ENCODE assay signal across 8 mouse cellular contexts in genomic region chr7:100325482-100325881, GRCm38 (mm10). TPM values are rescaled to one million over a fixed set of nuclear protein-coding genes. Genes with fewer than 3 reads are reported as not detected.
DNase-seq lines count a peak whose midpoint lies in the region; ATAC-seq and TF ChIP-seq lines count a peak whose summit lies in the region.

No protein-coding gene starts in this region.

- no peak overlapping the region for H3K27ac ChIP-seq in heart, adult 2 months
- H3K27ac ChIP-seq in heart, embryonic 12.5 days (ENCODE audit: poor library complexity, severe bottlenecking) = no peak overlapping the region
- no peak overlapping the region for H3K27ac ChIP-seq in thymus, adult 2 months (ENCODE audit: control insufficient read depth, insufficient read depth, low read length)

- no peaks in the 10 kb centered on the region; the same call in 1 of the 2 replicates for H3K9me3 ChIP-seq in heart, embryonic 12.5 days (replicated peaks)

- no peaks in the 10 kb centered on the region for H3K79me2 ChIP-seq in heart, adult 2 months (replicated peaks; ENCODE audit: control insufficient read depth, insufficient read depth, low read length)

- WGBS in heart, adult 2 months = 78% methylated on average over 6 of the region's 6 CpGs
- WGBS in heart, embryonic 12.5 days = 79% methylated on average over 6 of the region's 6 CpGs
- WGBS in thymus, adult 2 months = 85% methylated on average over 6 of the region's 6 CpGs

- no peak for TF ChIP-seq EP300 in heart, adult 2 months (IDR thresholded peaks at IDR 0.05; ENCODE audit: insufficient read depth, low read depth, low read length)

- no peak overlapping the region for H3K9ac ChIP-seq in heart, adult 2 months (ENCODE audit: low read depth, low read length)
- H3K9ac ChIP-seq in heart, embryonic 12.5 days = no peak overlapping the region

- no peak overlapping the region for H3K4me2 ChIP-seq in heart, embryonic 12.5 days

- ATAC-seq in heart, embryonic 12.5 days (ENCODE audit: insufficient number of reproducible peaks, low FRiP score) = no peak

- no peak overlapping the region for H3K4me3 ChIP-seq in heart, adult 2 months
- no peak overlapping the region for H3K4me3 ChIP-seq in heart, embryonic 12.5 days
- no peak overlapping the region for H3K4me3 ChIP-seq in thymus, adult 2 months (ENCODE audit: control insufficient read depth, insufficient read depth, low read length)

- H3K36me3 ChIP-seq in heart, adult 2 months (ENCODE audit: control insufficient read depth, insufficient read depth, low read length) = no peaks in the 10 kb centered on the region
- peaks cover 54% of the 10 kb centered on the region for H3K36me3 ChIP-seq in heart, embryonic 12.5 days
- no peaks in the 10 kb centered on the region for H3K36me3 ChIP-seq in thymus, adult 2 months (ENCODE audit: control insufficient read depth, insufficient read depth, low read length)

- peak; percentile 79 for TF ChIP-seq CTCF in heart, adult 2 months (IDR thresholded peaks at IDR 0.05)
- peak; percentile 56; the same call in 1 of the 2 replicates for TF ChIP-seq CTCF in thymus, adult 2 months (IDR thresholded peaks at IDR 0.05; ENCODE audit: borderline replicate concordance, control insufficient read depth, extremely low read depth, insufficient read depth, low read length, poor library complexity)

- no peak for TF ChIP-seq POLR2A in heart, adult 2 months (IDR thresholded peaks at IDR 0.05; ENCODE audit: insufficient read depth, low read depth, low read length)
- no peak for TF ChIP-seq POLR2A in thymus, adult 2 months (IDR thresholded peaks at IDR 0.05; ENCODE audit: control insufficient read depth, extremely low read depth, insufficient read depth, low read length, poor library complexity)

- no peaks in the 10 kb centered on the region for H3K4me1 ChIP-seq in heart, adult 2 months (ENCODE audit: control insufficient read depth, insufficient read depth, low read length)
- H3K4me1 ChIP-seq in heart, embryonic 12.5 days (replicated peaks) = peaks cover 5% of the 10 kb centered on the region; the same call in 1 of the 2 replicates
- no peaks in the 10 kb centered on the region for H3K4me1 ChIP-seq in thymus, adult 2 months (replicated peaks; ENCODE audit: control insufficient read depth, insufficient read depth, low read length)

- DNase-seq in heart, adult 2 months = peak in 1 of 2 experiments; percentile 39
- peak; percentile 36 for DNase-seq in thymus, adult 2 months
- no peak for DNase-seq in thymus, adult 18-20 months
- DNase-seq in cerebellum, adult 9-11 months = peak; percentile 9
- peak; percentile 62 for DNase-seq in kidney, postnatal 10 days
- DNase-seq in lung, postnatal 25 days (ENCODE audit: low spot score) = peak; percentile 32
- DNase-seq in yolk sac, embryonic 10.5 days (ENCODE audit: low spot score) = no peak

- H3K27me3 ChIP-seq in heart, adult 2 months (ENCODE audit: control insufficient read depth, insufficient read depth, low read length) = no peaks in the 10 kb centered on the region
- no peaks in the 10 kb centered on the region for H3K27me3 ChIP-seq in heart, embryonic 12.5 days (replicated peaks)
- no peaks in the 10 kb centered on the region for H3K27me3 ChIP-seq in thymus, adult 2 months (ENCODE audit: control insufficient read depth, insufficient read depth, low read length)

- intact Hi-C loops in heart, adult 2 months (cut with DNase I) = no loop called here

RNA-seq across cellular contexts. Expression of gene P4ha3, which starts 40.2 kb away (rescaled TPM):
- total RNA-seq in heart, adult 2 months (2021) = under 1 TPM; 0.16 to 0.45 TPM
- polyA plus RNA-seq in heart, adult 2 months (2012; rRNA removed) = 0.33 and 0.38 TPM in 2 replicates
- 13.8 and 15.4 TPM in 2 replicates for polyA plus RNA-seq in heart, embryonic 12.5 days (2016; fragmentation: Nextera tagmentation; extraction: Ambion mirVana)
- polyA plus RNA-seq in thymus, adult 2 months (2012; rRNA removed) = 8.5 and 9.3 TPM in 2 replicates

RNA-seq across cellular contexts. Expression of gene C2cd3, which starts 46.6 kb away (rescaled TPM):
- 1 to 10 TPM; 7.0 to 8.4 TPM for total RNA-seq in heart, adult 2 months (2021)
- polyA plus RNA-seq in heart, adult 2 months (2012; rRNA removed) = 6.6 and 8.5 TPM in 2 replicates
- polyA plus RNA-seq in heart, embryonic 12.5 days (2016; fragmentation: Nextera tagmentation; extraction: Ambion mirVana) = 20.0 and 20.1 TPM in 2 replicates
- polyA plus RNA-seq in thymus, adult 2 months (2012; rRNA removed) = 52.2 and 59.4 TPM in 2 replicates

RNA-seq across cellular contexts. Expression of gene Ppme1, which starts 46.6 kb away (rescaled TPM):
- 10 to 100 TPM; 32.5 to 35.8 TPM for total RNA-seq in heart, adult 2 months (2021)
- polyA plus RNA-seq in heart, adult 2 months (2012; rRNA removed) = 80.7 and 118 TPM in 2 replicates
- polyA plus RNA-seq in heart, embryonic 12.5 days (2016; fragmentation: Nextera tagmentation; extraction: Ambion mirVana) = 52.5 and 55.6 TPM in 2 replicates
- polyA plus RNA-seq in thymus, adult 2 months (2012; rRNA removed) = 152 and 153 TPM in 2 replicates

Comparison
In these comparisons a context has a peak if more than half of its experiments do, and no peak if none do; other contexts are left out.
1. DNase-seq: peak in thymus, adult 2 months (single experiment), cerebellum, adult 9-11 months (single experiment), kidney, postnatal 10 days (single experiment) and lung, postnatal 25 days (single experiment); none in thymus, adult 18-20 months (0 of 2) and yolk sac, embryonic 10.5 days (single experiment).